Mouse (Mus musculus) erythroblast, embryonic 14.5 days (primary cell): Measurements from ENCODE around the gene Ralgps2. TPM values are rescaled to one million over a fixed set of nuclear protein-coding genes. Genes with fewer than 3 reads are reported as not detected.

Experiments
- H3K27me3 ChIP-seq: 2 replicates; pipeline ENCODE4 v1.6.1; 2012; ENCODE audit warnings: inconsistent platforms; ENCODE audit not compliant: control insufficient read depth
- H3K36me3 ChIP-seq: 2 replicates; pipeline ENCODE4 v1.6.1; 2012; ENCODE audit warnings: mild to moderate bottlenecking, inconsistent platforms; ENCODE audit not compliant: control insufficient read depth
- H3K4me1 ChIP-seq: 2 replicates; pipeline ENCODE4 v1.6.1; 2012; ENCODE audit warnings: inconsistent platforms; ENCODE audit not compliant: control insufficient read depth
- H3K4me3 ChIP-seq: replicated peaks from 2 replicates; pipeline ENCODE3; 2012; ENCODE audit warnings: moderate library complexity, mild to moderate bottlenecking, inconsistent platforms
- H3K9me3 ChIP-seq: 2 replicates; pipeline ENCODE4 v1.6.1; 2012; ENCODE audit warnings: low read length, inconsistent platforms, mixed read lengths; ENCODE audit not compliant: control insufficient read depth
- GATA1 ChIP-seq: IDR thresholded peaks from 2 replicates; pipeline ENCODE4 v1.6.1; 2012; ENCODE audit warnings: low read length, inconsistent platforms, mixed read lengths
- TAL1 ChIP-seq: IDR thresholded peaks from 3 replicates; pipeline ENCODE4 v1.6.1; 2012; ENCODE audit warnings: low read length, inconsistent platforms, mixed read lengths
- polyA plus RNA-seq: library from polyadenylated mRNA; stranded (reverse); fragments of >175 nt; gene quantifications from 2 replicates; pipeline ENCODE4 v1.2.3, GENCODE M21; 2012

Gene Ralgps2
- polyA plus RNA-seq, 1 experiment, result 0.32 TPM

DNA sequence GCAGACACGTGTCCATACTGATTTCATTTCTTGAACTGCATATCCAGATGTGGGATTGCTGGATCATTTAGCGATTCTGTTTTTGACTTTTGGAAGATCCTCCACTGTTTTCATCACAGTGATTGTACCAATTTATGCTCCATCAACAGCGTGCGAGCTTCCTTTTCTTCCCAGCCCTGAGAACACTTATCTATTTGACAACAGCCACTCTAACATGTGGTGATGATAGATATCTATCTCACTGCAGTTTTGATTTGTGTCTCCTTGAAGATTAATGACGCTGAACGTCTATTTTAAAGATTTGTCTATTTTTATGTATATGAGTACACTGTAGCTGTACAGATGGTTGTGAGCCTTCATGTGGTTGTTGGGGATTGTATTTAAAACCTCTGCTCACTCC, 34.4 kb upstream of the Ralgps2 start:
- Histone ChIP-seq H3K4me3 (no peak overlapping the region), H3K9me3 (no peaks in the 10 kb centered on the region), H3K27me3 (no peaks in the 10 kb centered on the region), H3K36me3 (no peaks in the 10 kb centered on the region), H3K4me1 (peaks cover 45% of the 10 kb centered on the region)
- TF ChIP-seq GATA1, result no peak
- no peak for TF ChIP-seq TAL1

GRCm38 (mm10) chr1:156972391-156972790, 33.0 kb upstream of the Ralgps2 start:
- Histone ChIP-seq H3K4me1 (peaks cover 53% of the 10 kb centered on the region), H3K4me3 (no peak overlapping the region), H3K36me3 (no peaks in the 10 kb centered on the region), H3K9me3 (no peaks in the 10 kb centered on the region), H3K27me3 (no peaks in the 10 kb centered on the region)
- TF ChIP-seq TAL1, result no peak

DNA sequence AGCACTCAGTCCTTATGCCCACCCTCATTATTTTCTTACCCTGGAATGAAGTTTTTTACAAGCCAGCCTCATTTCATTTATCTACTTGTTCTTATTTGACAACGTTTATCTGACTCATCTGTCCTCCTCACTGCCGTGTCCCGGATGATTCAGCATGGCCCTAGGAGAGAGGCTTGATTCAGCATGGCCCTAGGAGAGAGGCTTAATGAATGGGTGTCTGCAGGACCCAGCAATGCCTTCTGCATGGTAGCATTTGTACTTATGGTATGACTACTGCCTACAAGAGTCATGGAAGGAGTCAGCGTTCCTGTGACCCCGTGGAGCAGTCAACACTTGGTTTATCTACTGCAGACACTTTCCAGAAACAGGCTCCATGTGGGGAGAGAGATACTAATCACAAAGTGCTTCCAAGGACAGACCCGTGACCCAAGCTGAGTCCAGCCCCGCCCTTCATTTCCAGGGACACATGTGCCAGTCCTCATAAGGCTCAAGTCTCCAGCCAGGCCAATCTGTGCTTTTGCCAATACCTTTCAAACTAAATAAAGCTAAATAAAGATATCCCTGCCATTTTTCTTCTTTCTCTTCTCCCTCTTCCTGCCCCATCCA, 31.9 kb upstream of the Ralgps2 start:
- TF ChIP-seq TAL1, result no peak
- TF ChIP-seq GATA1, result no peak
- H3K4me1 ChIP-seq, result peaks cover 53% of the 10 kb centered on the region
- no peaks in the 10 kb centered on the region for H3K27me3 ChIP-seq
- no peaks in the 10 kb centered on the region for H3K9me3 ChIP-seq
- H3K36me3 ChIP-seq, result no peaks in the 10 kb centered on the region
- no peak overlapping the region for H3K4me3 ChIP-seq

GRCm38 (mm10) chr1:156970641-156971040, 31.2 kb upstream of the Ralgps2 start:
- no peaks in the 10 kb centered on the region for H3K9me3 ChIP-seq
- H3K4me1 ChIP-seq, result peaks cover 53% of the 10 kb centered on the region
- no peak overlapping the region for H3K4me3 ChIP-seq
- H3K36me3 ChIP-seq, result no peaks in the 10 kb centered on the region
- H3K27me3 ChIP-seq, result no peaks in the 10 kb centered on the region
- TF ChIP-seq TAL1 (no peak), GATA1 (no peak)

GRCm38 (mm10) chr1:156968107-156968506, 28.7 kb upstream of the Ralgps2 start:
- H3K27me3 ChIP-seq, result peaks cover 7% of the 10 kb centered on the region
- peaks cover 49% of the 10 kb centered on the region for H3K4me1 ChIP-seq
- no peak overlapping the region for H3K4me3 ChIP-seq
- H3K9me3 ChIP-seq, result no peaks in the 10 kb centered on the region
- no peak for TF ChIP-seq GATA1
- TF ChIP-seq TAL1, result no peak
- H3K36me3 ChIP-seq, result no peaks in the 10 kb centered on the region

GRCm38 (mm10) chr1:156964586-156964932, 25.1 kb upstream of the Ralgps2 start:
- Histone ChIP-seq H3K9me3 (no peaks in the 10 kb centered on the region), H3K4me1 (peaks cover 16% of the 10 kb centered on the region), H3K4me3 (no peak overlapping the region), H3K36me3 (no peaks in the 10 kb centered on the region), H3K27me3 (peaks cover 7% of the 10 kb centered on the region)
- TF ChIP-seq GATA1 (no peak), TAL1 (no peak)

- peaks cover 12% of the 10 kb centered on the region for H3K4me1 ChIP-seq
- no peaks in the 10 kb centered on the region for H3K9me3 ChIP-seq
- H3K4me3 ChIP-seq, result no peak overlapping the region
- H3K27me3 ChIP-seq, result peaks cover 9% of the 10 kb centered on the region
- no peaks in the 10 kb centered on the region for H3K36me3 ChIP-seq
- TF ChIP-seq TAL1 (no peak), GATA1 (no peak)
Measured at GRCm38 (mm10) chr1:156963871-156964585, 24.6 kb upstream of the Ralgps2 start.

GRCm38 (mm10) chr1:156961481-156962265, 22.2 kb upstream of the Ralgps2 start:
- peaks cover 2% of the 10 kb centered on the region for H3K4me1 ChIP-seq
- no peaks in the 10 kb centered on the region for H3K9me3 ChIP-seq
- TF ChIP-seq TAL1 (no peak), GATA1 (no peak)
- no peaks in the 10 kb centered on the region for H3K36me3 ChIP-seq
- no peak overlapping the region for H3K4me3 ChIP-seq
- peaks cover 14% of the 10 kb centered on the region for H3K27me3 ChIP-seq

- peaks cover 14% of the 10 kb centered on the region for H3K27me3 ChIP-seq
- H3K9me3 ChIP-seq, result no peaks in the 10 kb centered on the region
- H3K4me1 ChIP-seq, result peaks cover 11% of the 10 kb centered on the region
- no peak for TF ChIP-seq TAL1
- no peak for TF ChIP-seq GATA1
- H3K4me3 ChIP-seq, result no peak overlapping the region
- no peaks in the 10 kb centered on the region for H3K36me3 ChIP-seq
Measured at GRCm38 (mm10) chr1:156959004-156959403, 19.6 kb upstream of the Ralgps2 start.
